Mouse (Mus musculus) brain, embryonic 14.5 days (tissue): ENCODE results near the gene Tfap2d.

Experiments used
- CTCF ChIP-seq: fragments of 200-500 bp; IDR thresholded peaks from 2 replicates; pipeline ENCODE4 v1.5.1; 2012; ENCODE audit warnings: inconsistent platforms, mild to moderate bottlenecking, moderate library complexity, borderline replicate concordance; ENCODE audit not compliant: insufficient read depth, insufficient read length; ENCODE audit errors: extremely low read depth
- POLR2A ChIP-seq: fragments of 200-500 bp; IDR thresholded peaks from 2 replicates; pipeline ENCODE4 v1.6.1; 2012; ENCODE audit warnings: mild to moderate bottlenecking, inconsistent platforms, borderline replicate concordance; ENCODE audit not compliant: poor library complexity, insufficient read depth, insufficient read length, severe bottlenecking; ENCODE audit errors: extremely low read depth

DNA sequence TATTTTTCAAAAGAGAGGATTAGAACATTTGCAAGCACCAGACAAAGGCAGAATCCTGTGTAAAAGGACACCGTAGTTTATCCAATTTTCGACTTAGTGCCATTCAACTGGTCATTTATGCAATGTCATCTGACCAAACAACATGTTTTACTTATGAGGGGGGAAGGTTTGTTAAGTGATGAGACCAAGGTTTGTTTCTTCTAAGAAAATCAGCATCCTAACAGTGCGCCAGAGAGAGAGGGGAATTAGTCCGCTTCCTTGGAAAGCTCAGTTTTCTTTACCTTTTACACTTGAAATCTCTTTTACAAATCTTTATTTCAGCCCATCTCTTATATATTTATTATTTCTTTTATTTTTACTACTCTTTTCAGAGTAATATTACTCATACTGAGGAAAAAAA lies 3.6 kb downstream of the Tfap2d start:
- TF ChIP-seq POLR2A (no peak), CTCF (no peak)
